Mouse (Mus musculus) left cerebral cortex, postnatal 10 days (tissue): ENCODE measurements at regions not wholly inside any gene's neighbourhood (a gene's known extent, or its start where the extent isn't known, plus 50 kb on each side); places are given as distances from the start of the nearest gene placed in this dataset.

Experiments
- DNase-seq, 2 experiments: peaks; one replicate each; pipeline ENCODE4 v3.0.0; 2021 to 2022; ENCODE audit warnings: low spot score in 2 of 2, mixed read lengths in 1 of 2; ENCODE audit errors: extremely low spot score in 1 of 2
- intact Hi-C: fragments of 180-260 bp; cut with DNase I; formaldehyde crosslinking; loops from one replicate; pipeline ENCODE4 v1.15.1; 2025

DNA sequence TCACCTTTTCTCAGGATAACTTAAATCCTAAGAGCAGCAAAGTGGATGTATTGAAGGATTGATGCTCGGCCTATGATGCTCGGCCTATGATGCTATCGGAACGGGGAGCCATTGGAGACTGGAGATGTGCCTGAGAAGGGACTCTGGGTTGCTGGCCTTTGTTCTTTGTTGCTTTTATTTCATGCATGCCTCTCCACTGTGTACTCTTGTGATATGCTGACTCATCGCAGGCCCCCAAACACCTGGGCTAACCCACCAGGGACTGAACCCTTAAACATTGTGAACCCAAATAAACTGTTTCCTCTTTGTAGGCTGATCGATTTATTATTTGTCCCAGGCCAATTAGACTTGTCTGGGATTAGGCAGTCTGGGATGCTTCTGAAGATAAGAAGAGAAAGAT is 61.9 kb downstream of the Pdcl3 start:
- intact Hi-C loops: no loop called here
- DNase-seq: no peak

DNA sequence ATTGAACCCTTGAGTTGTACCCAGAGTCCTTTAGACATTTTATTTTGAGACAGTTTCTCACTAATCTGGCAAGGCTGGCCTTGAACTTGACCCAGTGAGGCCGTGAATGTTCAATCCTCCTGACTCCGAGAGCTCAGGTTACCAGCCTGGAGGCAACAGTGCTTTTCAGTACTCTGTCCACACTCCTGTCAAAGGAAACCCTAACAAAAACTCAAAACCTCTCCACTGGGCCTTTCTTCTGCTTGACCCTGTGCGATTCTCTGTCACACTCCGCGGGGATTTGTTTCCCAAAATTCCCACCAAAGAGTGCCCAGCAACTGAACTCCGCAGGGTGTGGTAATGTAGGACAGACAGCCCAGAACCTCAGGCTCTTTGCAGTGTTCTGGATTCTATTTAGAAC is 71.9 kb downstream of the Pdcl3 start:
- intact Hi-C loops: no loop called here
- DNase-seq: no peak

DNA sequence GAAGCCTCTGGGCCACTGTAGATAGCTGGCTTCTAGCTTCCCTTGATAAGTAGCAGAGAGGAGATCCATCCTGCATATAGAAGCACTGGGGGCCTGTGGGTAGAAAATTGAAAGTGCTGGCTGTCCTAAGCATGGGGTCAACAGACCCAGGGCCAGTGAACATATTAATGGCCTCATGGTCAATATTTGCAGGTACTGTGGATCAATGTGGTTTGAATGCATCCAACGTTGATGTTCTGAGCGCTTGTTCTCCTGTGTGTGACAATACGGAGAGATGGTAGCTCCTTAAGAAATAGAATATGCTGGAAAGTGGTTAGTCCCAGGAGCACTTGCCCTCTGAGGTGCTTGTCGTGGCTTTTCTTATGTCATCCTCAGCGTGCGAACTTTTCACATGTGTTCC is 77.1 kb downstream of the Pdcl3 start:
- DNase-seq: no peak
- intact Hi-C loops: no loop called here

DNA sequence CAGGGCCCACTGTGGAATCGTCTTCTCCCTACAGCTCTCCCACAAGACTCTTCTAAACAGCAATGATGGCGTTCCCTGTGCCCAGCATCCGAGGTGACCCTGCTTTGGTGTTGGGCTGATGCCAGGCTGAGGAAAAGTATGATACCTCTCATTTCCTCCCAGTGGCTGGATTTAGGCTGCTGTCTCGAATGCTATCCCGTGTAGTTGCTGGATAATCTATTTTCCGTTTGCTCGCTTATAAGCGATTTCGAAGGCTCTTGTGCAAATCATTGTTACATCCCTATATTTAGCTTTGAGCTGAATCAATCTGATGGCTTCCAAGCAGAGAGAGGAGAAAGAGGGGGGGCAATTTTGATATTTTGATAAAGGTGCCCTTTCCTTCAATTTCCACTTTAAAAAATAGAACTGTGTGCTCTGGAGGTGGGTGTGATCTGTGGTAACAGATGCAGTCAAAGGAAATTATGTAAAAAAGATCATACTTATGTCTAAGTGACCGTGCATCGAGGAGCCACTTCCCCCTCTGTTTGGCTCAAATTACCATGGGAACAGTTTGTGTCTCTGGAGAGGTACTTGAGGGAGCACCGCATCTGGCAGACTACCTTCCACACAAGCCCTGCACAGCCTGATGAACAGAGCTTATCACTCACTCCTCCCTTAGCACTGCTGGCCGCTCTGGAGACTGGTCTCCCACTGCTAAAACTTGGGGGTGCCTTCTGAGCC is 78.4 kb downstream of the Pdcl3 start:
- intact Hi-C loops: no loop called here
- DNase-seq: no peak

DNA sequence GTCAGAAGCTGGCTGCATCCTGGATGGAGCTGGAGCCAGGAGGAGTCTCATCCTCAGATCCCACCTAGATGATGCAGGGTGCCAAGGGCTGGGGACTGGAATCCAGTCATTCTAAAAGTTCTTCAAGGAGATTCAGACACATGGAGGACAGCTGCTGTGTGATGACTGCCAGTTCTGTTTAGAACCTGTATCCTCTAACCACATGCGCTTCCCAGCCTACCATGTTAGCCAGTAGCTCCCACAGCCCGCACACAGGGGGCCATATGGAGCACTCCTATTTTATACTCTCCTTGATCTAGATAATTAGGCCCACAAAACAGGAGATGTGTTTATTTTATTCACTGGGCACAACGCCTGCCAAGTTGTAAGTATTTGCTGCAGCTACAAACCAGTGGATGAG is 79.4 kb downstream of the Pdcl3 start:
- DNase-seq: peak in 1 of 2 experiments; percentile 32
- intact Hi-C loops: no loop called here

DNA sequence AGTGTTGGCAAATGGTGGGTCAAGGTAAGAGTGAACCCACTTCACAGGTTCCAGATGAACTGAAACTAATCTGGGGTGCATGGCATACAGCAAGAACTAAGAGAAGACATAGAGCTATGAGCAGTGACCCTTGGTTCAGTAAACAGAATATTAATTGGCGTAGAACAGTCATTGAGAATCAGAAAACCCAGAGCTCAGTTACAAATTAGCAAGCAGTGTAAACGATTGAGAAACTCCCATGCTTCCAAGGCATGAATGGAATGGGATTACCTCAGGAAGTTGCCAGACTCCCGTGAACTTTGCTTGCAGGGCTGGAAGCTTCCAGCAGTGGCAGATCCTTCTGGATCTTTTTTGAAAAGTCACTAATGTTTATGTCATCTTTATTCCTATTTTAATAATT is 82.5 kb downstream of the Pdcl3 start:
- intact Hi-C loops: no loop called here
- no peak for DNase-seq

DNA sequence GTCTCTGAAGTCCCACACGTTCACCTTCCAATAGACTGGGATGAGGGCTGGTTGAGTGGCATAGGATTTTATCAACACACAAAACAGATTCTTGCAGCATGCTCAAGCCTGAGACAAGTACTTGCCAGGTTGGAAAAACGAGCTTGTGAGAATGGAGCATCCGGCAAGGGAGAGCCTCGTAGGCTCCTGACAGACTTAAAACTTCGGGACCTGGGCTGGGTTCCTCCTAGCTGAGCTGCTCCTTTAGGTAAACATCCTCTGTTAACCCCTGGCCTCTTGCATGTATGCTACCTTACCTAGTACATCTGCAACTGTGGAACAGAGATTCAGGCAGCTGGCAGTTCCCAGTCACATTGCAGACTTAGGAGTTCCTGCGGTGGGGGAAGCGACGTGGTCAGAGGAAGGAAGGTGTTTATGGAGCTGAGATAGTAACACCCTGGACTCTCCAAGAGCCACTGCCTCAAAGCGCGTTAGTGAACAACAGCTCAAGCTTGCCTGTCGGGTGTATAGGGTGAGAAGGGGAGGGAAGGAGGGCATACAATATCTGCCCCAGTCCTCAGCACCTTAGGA is 83.8 kb downstream of the Pdcl3 start:
- no peak for DNase-seq
- intact Hi-C loops: no loop called here

DNA sequence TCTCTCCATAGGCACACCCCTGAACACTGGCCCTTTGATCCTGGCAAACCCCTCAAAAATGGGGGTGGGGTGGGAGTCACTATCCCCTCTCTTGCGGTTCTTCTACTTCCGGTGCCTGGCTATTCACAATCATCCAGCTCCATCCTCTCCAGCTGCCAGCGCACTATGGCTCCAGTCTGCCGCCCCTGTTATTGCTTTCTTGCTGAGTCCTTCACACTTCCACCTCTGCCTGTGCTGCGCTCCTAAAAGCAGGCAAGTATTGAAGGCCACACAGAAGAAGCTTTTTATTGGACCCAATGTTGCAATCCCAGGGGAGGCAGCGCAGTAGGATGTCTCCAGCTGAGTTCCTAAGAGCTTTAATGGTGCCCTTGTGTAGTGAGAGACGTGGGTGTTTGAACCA is 84.3 kb downstream of the Pdcl3 start:
- DNase-seq: no peak
- intact Hi-C loops: no loop called here

DNA sequence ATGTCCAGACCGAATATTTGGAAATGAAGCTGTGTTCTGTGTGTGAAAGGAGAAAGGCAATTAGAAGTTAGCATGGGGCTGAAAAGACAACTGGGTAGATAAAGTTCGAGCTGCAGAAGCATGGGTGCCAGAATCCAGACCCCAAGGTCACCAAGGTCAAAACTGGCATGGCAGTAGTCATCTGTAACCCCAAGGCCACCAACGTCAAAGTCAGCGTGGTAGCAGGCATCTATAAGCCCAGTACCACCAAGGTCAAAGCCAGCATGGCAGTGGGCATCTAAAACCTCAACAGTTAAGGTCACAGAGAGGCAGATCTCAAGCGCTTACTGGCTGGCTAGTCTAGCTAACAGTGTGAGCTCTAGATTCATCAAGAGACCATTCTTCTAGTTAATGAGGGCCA is 90.6 kb downstream of the Pdcl3 start:
- no peak for DNase-seq
- intact Hi-C loops: no loop called here

DNA sequence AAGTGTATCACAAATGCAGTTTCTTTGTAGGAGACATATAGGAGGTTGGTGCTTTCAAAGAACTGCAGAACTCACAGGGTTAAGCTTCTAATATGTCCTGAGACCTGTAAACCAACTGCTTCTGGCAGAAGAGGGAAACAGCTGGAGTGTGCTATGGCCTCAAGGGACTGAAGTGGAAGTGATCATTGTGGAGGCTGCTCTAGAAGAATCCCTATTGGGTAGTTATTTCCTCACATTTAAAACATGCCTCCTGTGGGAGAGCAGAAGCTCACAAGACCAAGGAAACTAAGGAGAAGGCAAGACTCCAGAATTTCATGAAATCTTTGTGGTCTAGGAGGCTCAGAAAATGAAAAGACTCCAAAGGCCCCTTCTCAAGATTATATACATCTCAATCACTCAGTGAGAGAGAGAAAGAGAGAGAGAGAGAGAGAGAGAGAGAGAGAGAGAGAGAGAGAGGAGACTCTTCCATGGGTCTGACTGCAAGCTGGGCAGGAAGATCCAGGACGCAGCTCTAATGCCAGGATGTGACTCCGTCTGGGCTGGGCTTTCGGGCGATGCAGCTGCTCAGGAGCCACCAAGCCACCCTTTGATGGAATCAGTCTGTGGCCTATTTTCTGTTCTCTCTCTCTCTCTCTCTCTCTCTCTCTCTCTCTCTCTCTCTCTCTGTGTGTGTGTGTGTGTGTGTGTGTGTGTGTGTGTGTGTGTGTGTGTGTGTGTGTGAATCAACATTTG is 93.3 kb downstream of the Pdcl3 start:
- intact Hi-C loops: no loop called here
- DNase-seq: no peak

DNA sequence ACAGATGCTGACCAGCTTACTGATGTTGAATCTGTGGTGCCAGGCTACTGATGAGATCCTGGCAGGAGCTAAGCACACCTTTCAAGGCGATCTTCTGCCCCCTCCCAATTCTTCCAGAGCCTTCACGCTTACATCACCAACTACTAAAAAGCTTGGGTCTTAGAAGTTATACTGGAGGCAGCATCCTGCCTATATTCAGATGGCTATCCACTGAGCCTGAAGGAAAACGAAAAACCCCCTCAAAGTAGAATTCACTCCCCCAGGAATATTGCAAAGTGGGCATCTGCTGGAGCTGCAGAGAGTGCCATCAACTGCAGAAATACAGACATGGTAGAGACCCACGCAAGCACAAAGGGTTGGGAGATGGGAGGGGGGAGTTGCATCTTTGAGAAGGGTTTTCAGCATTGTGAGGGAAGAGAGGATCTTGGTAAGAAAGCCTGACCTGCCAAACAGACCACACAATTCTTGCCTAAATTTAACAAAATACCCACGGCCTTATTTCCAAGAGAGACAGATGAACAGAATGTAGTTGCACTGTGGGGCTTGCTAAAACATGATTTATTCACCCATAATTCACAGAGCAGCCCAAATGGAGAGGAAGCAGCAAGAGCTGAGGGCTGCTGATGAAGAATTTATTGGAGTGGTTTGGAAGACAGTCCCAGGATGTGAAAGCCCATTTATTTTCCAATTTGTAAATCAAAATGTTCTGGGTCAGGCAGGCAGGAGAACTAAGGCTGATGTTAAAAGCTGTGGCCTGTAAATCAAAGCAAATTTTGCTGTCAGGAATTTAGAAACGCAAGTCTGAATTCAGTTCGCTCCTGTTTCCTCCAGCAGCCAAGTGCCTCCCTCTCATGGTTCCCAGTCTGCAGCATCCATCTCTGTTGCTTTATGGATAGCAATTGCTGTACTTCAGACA is 98.8 kb downstream of the Pdcl3 start:
- DNase-seq: no peak
- intact Hi-C loops: no loop called here

DNA sequence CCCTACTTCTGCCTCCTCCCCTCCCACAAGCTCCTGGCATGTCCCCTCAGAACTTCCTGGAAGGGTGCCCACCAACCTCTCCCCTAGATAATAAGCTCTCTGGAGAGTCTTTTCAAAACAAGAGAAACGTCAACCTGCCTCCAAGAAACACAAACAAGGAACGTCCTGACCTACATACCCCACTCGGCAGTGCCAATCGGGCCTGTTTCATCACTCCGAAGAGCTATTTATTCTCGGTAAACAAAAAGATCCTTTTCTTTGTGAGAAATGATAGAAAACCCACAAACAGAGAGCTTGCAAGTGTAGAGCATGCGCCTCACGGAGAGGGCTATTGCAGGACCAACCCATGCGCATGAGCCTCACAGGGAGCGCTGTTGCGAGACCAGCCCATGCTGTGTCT is 100.9 kb downstream of the Pdcl3 start:
- intact Hi-C loops: no loop called here
- peak; percentile 60 to 85 for DNase-seq

DNA sequence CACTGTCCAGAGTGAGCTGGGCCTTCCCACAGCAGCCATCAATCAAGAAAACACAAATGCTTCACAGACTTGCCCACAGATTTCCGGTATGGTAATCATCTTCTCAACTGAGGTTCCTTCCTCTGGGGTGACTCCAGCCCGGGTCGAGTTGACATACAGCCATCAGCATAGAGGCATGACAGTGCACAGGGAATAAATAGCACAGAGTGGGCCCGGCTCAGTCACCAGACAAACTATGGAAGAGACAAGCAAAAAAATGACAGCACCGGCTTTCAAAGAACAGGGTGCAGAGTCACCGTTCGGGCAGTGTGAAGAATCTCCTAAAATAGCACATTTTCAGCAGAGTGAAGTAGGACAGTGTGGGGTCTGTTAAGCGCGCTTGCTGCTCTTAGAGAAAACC is 103.7 kb upstream of the Npas2 start:
- intact Hi-C loops: no loop called here
- no peak for DNase-seq

DNA sequence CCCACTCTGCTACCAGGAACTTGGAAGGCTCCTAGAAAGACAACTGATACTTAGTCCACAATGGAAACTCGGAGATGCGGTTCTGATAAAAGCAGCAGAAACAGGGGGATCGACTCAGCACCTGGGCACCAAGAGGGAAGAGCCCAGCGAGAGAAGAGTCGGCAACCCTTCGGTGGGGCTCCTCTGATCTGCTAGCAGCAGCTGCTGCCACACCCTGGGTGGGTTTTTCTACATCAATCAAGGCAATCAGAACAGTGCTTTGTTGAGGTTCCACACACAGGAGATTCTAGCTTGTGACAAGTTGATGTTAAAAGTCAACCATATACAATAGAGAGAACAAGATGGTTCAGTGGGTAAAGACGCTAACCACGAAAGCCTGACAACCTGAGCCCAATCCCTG is 102.4 kb upstream of the Npas2 start:
- intact Hi-C loops: no loop called here
- no peak for DNase-seq

DNA sequence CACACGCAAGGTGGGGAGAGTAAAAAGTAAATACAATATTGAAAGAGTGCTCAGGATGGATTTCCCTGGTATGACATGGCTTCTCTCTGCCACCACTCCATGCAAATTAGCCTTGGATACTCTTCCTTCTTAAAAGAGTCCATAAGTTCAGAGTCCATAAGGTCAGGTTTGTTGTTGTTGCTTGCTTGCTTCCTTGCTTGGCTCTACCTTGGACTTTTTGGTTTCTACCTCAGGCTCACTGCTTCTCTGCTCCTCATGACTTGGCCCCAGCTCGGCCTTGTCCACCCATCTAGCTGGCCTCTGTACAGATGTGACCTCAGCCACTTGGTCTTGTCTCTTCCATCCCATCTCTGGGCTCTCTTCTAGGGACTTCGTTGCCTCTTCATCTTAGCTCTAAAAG is 101.9 kb upstream of the Npas2 start:
- no peak for DNase-seq
- intact Hi-C loops: no loop called here

DNA sequence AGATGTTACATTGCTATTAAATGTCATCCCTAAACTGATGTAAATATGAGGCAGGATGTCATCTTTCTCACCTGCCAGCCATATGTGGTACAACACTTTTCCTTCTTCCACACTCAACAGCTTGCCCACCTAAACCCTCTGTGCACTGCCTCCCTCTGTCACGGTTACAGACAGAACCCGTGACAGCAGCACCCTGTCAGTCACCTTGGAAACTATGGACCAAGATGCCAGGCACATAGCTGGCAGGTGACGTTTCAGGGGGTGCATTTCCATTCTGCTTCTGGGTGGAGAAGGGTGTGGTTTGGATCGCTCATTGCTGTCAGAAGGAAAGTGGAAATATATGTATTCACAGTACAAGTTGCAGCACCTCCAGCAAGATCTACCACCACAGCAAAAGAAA is 100.2 kb upstream of the Npas2 start:
- intact Hi-C loops: no loop called here
- DNase-seq: no peak

DNA sequence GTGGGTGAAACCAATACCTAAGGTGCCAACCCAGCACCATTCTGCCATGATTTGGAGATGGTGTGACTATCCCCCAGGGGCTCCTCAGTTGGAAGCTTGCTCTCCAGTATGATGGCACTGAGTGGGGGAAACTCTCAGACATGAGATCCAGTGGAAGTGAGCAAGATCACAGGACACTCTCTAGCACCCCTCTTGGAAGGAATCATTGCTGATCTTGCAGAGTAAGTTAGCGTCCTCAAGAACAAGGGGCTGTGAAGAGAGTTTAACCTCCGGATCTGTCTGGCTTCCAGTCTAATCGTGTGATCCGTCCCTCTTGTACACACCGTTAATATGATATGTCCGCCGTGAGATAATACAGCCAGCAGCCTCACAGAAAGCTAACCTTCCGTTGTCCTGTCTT is 99.5 kb upstream of the Npas2 start:
- intact Hi-C loops: no loop called here
- DNase-seq: no peak

DNA sequence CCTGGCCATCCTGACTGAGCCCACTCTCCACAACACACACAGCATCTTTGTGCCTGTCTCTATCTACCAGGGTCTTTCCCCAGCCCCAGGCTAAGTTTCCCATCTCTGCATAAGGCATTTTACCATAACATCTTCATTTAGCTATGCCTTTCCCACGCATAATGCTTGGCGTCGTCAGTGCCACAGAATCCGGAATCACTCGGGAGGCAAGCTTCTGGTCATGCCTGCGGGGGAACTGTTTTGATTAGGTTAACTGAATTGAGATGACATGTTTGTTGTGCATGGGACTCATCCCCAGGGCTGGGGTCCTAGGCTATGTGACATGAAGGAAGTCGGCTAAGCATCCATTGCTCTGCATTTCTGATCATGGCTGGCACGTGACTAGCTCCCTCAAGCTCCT is 97.6 kb upstream of the Npas2 start:
- no peak for DNase-seq
- intact Hi-C loops: loop anchor here (5.0 kb wide), 1 partner anchor 69 kb away; no protein-coding TSS in a partner anchor

DNA sequence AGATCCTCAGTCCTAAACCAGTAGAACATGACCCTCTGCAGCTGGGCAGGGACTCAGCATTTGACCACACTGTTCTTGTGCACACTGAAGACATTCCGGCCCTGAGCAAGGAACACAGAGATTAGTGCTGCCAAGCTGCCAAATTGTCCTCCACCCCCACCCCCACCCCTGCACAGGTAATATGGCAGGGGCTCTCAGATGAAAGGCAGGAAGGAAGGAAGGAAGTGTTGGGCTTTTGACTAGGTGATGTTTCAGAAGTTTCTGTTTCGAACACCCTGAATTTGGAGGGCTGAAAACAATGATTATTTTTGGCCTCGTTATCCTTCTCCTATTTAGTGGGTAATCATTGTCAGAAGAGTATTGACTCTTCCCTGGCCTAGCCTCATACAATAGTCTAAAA is 96.8 kb upstream of the Npas2 start:
- intact Hi-C loops: loop anchor here (5.0 kb wide), 1 partner anchor 69 kb away; no protein-coding TSS in a partner anchor
- no peak for DNase-seq
